Mouse (Mus musculus) left cerebral cortex, postnatal 36 days (tissue): ENCODE measurements around the gene Vmn2r66. TPM values are rescaled to one million over a fixed set of nuclear protein-coding genes. Genes with fewer than 3 reads are reported as not detected.

ENCODE experiments used
- DNase-seq, 2 experiments: peaks; one replicate each; pipeline ENCODE4 v3.0.0; 2021 to 2022; ENCODE audit warnings: low spot score in 2 of 2, mixed read lengths in 1 of 2
- intact Hi-C: fragments of 180-260 bp; cut with DNase I; formaldehyde crosslinking; loops from one replicate; pipeline ENCODE4 v1.15.1; 2025
- total RNA-seq, 2 experiments: library from RNA; stranded (reverse); gene quantifications; 2 replicates each; pipeline ENCODE4 v1.2.3; 2021

The Vmn2r66 gene
- total RNA-seq = not detected

- no peak for DNase-seq
Measured at GRCm38 (mm10) chr7:85012168-85012567, at the start of gene Vmn2r66. TSS of gene Vmn2r66 (minus strand) at chr7:85012268.

GRCm38 (mm10) chr7:84996694-84997093, 15.4 kb downstream of the Vmn2r66 start:
- no peak for DNase-seq
- intact Hi-C loops = no loop called here

More at GRCm38 (mm10) chr7:85012168-85012567, at the start of gene Vmn2r66:
- intact Hi-C loops = no loop called here

- no peak for DNase-seq
- intact Hi-C loops = no loop called here
Measured at GRCm38 (mm10) chr7:84964015-84964414, 48.1 kb downstream of the Vmn2r66 start, which contains the start of gene Vmn2r65. TSS of gene Vmn2r65 (minus strand) at chr7:84964115.

Other genes starting within 250 kb of the Vmn2r66 start
- not detected for gene Olfr291, start 158.7 kb downstream of the Vmn2r66 start, total RNA-seq
- not detected for gene Vmn2r65, start 48.2 kb downstream of the Vmn2r66 start, total RNA-seq
- gene Vmn2r67, start 143.7 kb upstream of the Vmn2r66 start, total RNA-seq = not detected
- not detected for gene Vmn2r68, start 225.5 kb upstream of the Vmn2r66 start, total RNA-seq